Mouse (Mus musculus): ENCODE data around the gene Phf3. TPM values are rescaled to one million over a fixed set of nuclear protein-coding genes. Genes with fewer than 3 reads are reported as not detected.

Phf3 gene
- polyA plus RNA-seq (2012; fragmentation: generic; extraction: Trizol), result 1 to 10 TPM in 1 of 2 experiments, under 1 TPM in 1; 0.89 to 8.7 TPM

GRCm38 (mm10) chr1:30873541-30874260 lies at the start of gene Phf3:
TSS of gene Phf3 (minus strand) at chr1:30873921.

Other genes starting within 250 kb of the Phf3 start
- not detected for gene AC153137.1, start 104.0 kb upstream of the Phf3 start, polyA plus RNA-seq (2012; fragmentation: generic; extraction: Trizol)